Mouse (Mus musculus): ENCODE measurements around the gene Fbxl17. TPM values are rescaled to one million over a fixed set of nuclear protein-coding genes. Genes with fewer than 3 reads are reported as not detected.

Fbxl17 gene
- polyA plus RNA-seq, 1 experiment from 2014 or later, result 22.7 TPM

DNA sequence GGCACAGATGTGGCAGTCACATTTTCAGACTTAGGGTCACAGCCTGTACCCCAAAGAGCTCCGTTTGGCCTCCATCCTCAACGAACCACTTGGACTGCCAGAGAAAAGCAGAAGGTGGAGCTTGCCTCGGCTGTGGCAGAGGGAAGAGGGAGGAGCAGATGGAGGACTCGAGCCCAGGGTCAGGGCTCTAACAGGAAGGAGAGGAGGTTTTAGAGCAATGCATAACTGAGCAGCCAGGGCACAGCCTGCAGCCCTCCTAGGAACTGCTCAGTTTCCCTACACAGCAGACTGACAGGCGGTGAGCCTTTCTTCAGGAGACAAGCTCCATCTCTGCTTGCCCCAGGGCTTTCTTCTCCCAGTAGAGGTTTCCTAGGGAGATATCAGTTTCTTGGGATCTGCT lies 178.5 kb downstream of the Fbxl17 start:
- Histone ChIP-seq H3K9ac (ENCODE audit: low read depth, low read length) (no peak overlapping the region), H3K4me3 (ENCODE audit: low read depth, low read length) (no peak overlapping the region), H3K9me3 (replicated peaks; ENCODE audit: control insufficient read depth, low read length, poor library complexity, severe bottlenecking) (no peaks in the 10 kb centered on the region), H3K4me2 (ENCODE audit: low read length) (no peak overlapping the region), H3K36me3 (ENCODE audit: control insufficient read depth, insufficient read depth, low read length) (no peaks in the 10 kb centered on the region), H3K27ac (ENCODE audit: low read length) (no peak overlapping the region), H3K4me1 (ENCODE audit: control insufficient read depth, insufficient read depth, low read length) (peaks cover 11% of the 10 kb centered on the region), H3K27me3 (ENCODE audit: control insufficient read depth, insufficient read depth, low read depth, low read length) (no peaks in the 10 kb centered on the region)
- 23% methylated on average over 5 of the region's 5 CpGs for WGBS
- peak; percentile 29 for ATAC-seq

DNA sequence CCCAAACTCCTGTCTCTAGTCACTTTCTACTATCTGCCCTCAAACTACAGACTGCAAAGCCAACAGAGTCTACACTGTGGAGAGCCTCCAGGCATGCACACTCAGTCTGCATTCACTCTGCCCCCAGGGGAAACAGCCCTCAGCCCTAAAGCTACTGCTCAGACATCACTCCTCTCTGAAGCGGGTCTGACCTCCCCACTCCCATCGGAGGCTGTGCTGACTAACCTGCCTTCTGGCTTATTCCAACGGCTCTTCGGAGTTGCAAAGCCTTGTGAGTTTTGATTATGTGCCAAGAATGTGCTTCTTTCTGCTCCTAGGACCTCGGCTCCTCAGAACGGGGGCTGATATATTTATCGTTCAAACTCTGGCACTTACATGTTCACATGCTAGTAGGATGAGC lies 182.3 kb downstream of the Fbxl17 start:
- no peak overlapping the region for H3K27ac ChIP-seq (ENCODE audit: low read length)
- 58% methylated on average over 7 of the region's 7 CpGs for WGBS

GRCm38 (mm10) chr17:63315646-63316480 lies 184.0 kb downstream of the Fbxl17 start:
- ATAC-seq, result no peak
- Histone ChIP-seq H3K4me3 (ENCODE audit: low read depth, low read length) (no peak overlapping the region), H3K4me1 (ENCODE audit: control insufficient read depth, insufficient read depth, low read length) (peaks cover 4% of the 10 kb centered on the region; the same call in 1 of the 2 replicates), H3K27me3 (ENCODE audit: control insufficient read depth, insufficient read depth, low read depth, low read length) (no peaks in the 10 kb centered on the region), H3K36me3 (ENCODE audit: control insufficient read depth, insufficient read depth, low read length) (no peaks in the 10 kb centered on the region), H3K27ac (ENCODE audit: low read length) (no peak overlapping the region), H3K9ac (ENCODE audit: low read depth, low read length) (no peak overlapping the region), H3K9me3 (replicated peaks; ENCODE audit: control insufficient read depth, low read length, poor library complexity, severe bottlenecking) (0 out of 2 replicates have a peak, but pooled peaks cover 2% of the 10 kb centered on the region), H3K4me2 (ENCODE audit: low read length) (no peak overlapping the region)
- WGBS, result 75% methylated on average over 12 of the region's 12 CpGs

More for the DNA sequence above, 182.3 kb downstream of the Fbxl17 start:
- Histone ChIP-seq H3K4me1 (ENCODE audit: control insufficient read depth, insufficient read depth, low read length) (peaks cover 11% of the 10 kb centered on the region), H3K27me3 (ENCODE audit: control insufficient read depth, insufficient read depth, low read depth, low read length) (no peaks in the 10 kb centered on the region), H3K9ac (ENCODE audit: low read depth, low read length) (no peak overlapping the region), H3K9me3 (replicated peaks; ENCODE audit: control insufficient read depth, low read length, poor library complexity, severe bottlenecking) (0 out of 2 replicates have a peak, but pooled peaks cover 2% of the 10 kb centered on the region), H3K4me3 (ENCODE audit: low read depth, low read length) (no peak overlapping the region), H3K36me3 (ENCODE audit: control insufficient read depth, insufficient read depth, low read length) (no peaks in the 10 kb centered on the region), H3K4me2 (ENCODE audit: low read length) (no peak overlapping the region)
- ATAC-seq, result no peak

GRCm38 (mm10) chr17:63312804-63313203 lies 187.0 kb downstream of the Fbxl17 start:
- no peak overlapping the region for H3K27ac ChIP-seq (ENCODE audit: low read length)

GRCm38 (mm10) chr17:63312330-63312729 lies 187.5 kb downstream of the Fbxl17 start:
- Histone ChIP-seq H3K27me3 (ENCODE audit: control insufficient read depth, insufficient read depth, low read depth, low read length) (no peaks in the 10 kb centered on the region), H3K36me3 (ENCODE audit: control insufficient read depth, insufficient read depth, low read length) (no peaks in the 10 kb centered on the region)
- WGBS, result 85% methylated on average over 10 of the region's 10 CpGs

More at GRCm38 (mm10) chr17:63312804-63313203, 187.0 kb downstream of the Fbxl17 start:
- Histone ChIP-seq H3K4me1 (ENCODE audit: control insufficient read depth, insufficient read depth, low read length) (peaks cover 8% of the 10 kb centered on the region; the same call in 1 of the 2 replicates), H3K9me3 (replicated peaks; ENCODE audit: control insufficient read depth, low read length, poor library complexity, severe bottlenecking) (0 out of 2 replicates have a peak, but pooled peaks cover 2% of the 10 kb centered on the region), H3K4me2 (ENCODE audit: low read length) (no peak overlapping the region), H3K36me3 (ENCODE audit: control insufficient read depth, insufficient read depth, low read length) (no peaks in the 10 kb centered on the region), H3K4me3 (ENCODE audit: low read depth, low read length) (no peak overlapping the region), H3K27me3 (ENCODE audit: control insufficient read depth, insufficient read depth, low read depth, low read length) (no peaks in the 10 kb centered on the region), H3K9ac (ENCODE audit: low read depth, low read length) (no peak overlapping the region)
- no peak for ATAC-seq
- WGBS, result 96% methylated on average over 3 of the region's 3 CpGs

GRCm38 (mm10) chr17:63311613-63312012 lies 188.2 kb downstream of the Fbxl17 start:
- peaks cover 4% of the 10 kb centered on the region; the same call in 1 of the 2 replicates for H3K4me1 ChIP-seq (ENCODE audit: control insufficient read depth, insufficient read depth, low read length)
- H3K27me3 ChIP-seq (ENCODE audit: control insufficient read depth, insufficient read depth, low read depth, low read length), result no peaks in the 10 kb centered on the region
- no peak overlapping the region for H3K4me2 ChIP-seq (ENCODE audit: low read length)
- WGBS, result 90% methylated on average over 3 of the region's 3 CpGs
- no peak overlapping the region for H3K9ac ChIP-seq (ENCODE audit: low read depth, low read length)
- H3K36me3 ChIP-seq (ENCODE audit: control insufficient read depth, insufficient read depth, low read length), result no peaks in the 10 kb centered on the region
- no peak overlapping the region for H3K27ac ChIP-seq (ENCODE audit: low read length)
- no peak for ATAC-seq
- H3K4me3 ChIP-seq (ENCODE audit: low read depth, low read length), result no peak overlapping the region
- H3K9me3 ChIP-seq (replicated peaks; ENCODE audit: control insufficient read depth, low read length, poor library complexity, severe bottlenecking), result 0 out of 2 replicates have a peak, but pooled peaks cover 2% of the 10 kb centered on the region

More at GRCm38 (mm10) chr17:63312330-63312729, 187.5 kb downstream of the Fbxl17 start:
- H3K4me3 ChIP-seq (ENCODE audit: low read depth, low read length), result no peak overlapping the region
- ATAC-seq, result no peak
- peaks cover 4% of the 10 kb centered on the region; the same call in 1 of the 2 replicates for H3K4me1 ChIP-seq (ENCODE audit: control insufficient read depth, insufficient read depth, low read length)
- H3K9ac ChIP-seq (ENCODE audit: low read depth, low read length), result no peak overlapping the region
- H3K9me3 ChIP-seq (replicated peaks; ENCODE audit: control insufficient read depth, low read length, poor library complexity, severe bottlenecking), result 0 out of 2 replicates have a peak, but pooled peaks cover 2% of the 10 kb centered on the region
- H3K27ac ChIP-seq (ENCODE audit: low read length), result no peak overlapping the region
- no peak overlapping the region for H3K4me2 ChIP-seq (ENCODE audit: low read length)

- 57% methylated on average over 3 of the region's 3 CpGs for WGBS
- Histone ChIP-seq H3K4me3 (ENCODE audit: low read depth, low read length) (no peak overlapping the region), H3K9ac (ENCODE audit: low read depth, low read length) (no peak overlapping the region), H3K36me3 (ENCODE audit: control insufficient read depth, insufficient read depth, low read length) (no peaks in the 10 kb centered on the region), H3K27me3 (ENCODE audit: control insufficient read depth, insufficient read depth, low read depth, low read length) (no peaks in the 10 kb centered on the region), H3K9me3 (replicated peaks; ENCODE audit: control insufficient read depth, low read length, poor library complexity, severe bottlenecking) (0 out of 2 replicates have a peak, but pooled peaks cover 2% of the 10 kb centered on the region), H3K4me1 (ENCODE audit: control insufficient read depth, insufficient read depth, low read length) (peaks cover 4% of the 10 kb centered on the region; the same call in 1 of the 2 replicates), H3K27ac (ENCODE audit: low read length) (no peak overlapping the region), H3K4me2 (ENCODE audit: low read length) (no peak overlapping the region)
- ATAC-seq, result no peak
Observed at GRCm38 (mm10) chr17:63310021-63310420, 189.8 kb downstream of the Fbxl17 start.

GRCm38 (mm10) chr17:63303862-63304261 lies 196.0 kb downstream of the Fbxl17 start:
- Histone ChIP-seq H3K4me3 (ENCODE audit: low read depth, low read length) (no peak overlapping the region), H3K27me3 (ENCODE audit: control insufficient read depth, insufficient read depth, low read depth, low read length) (no peaks in the 10 kb centered on the region), H3K27ac (ENCODE audit: low read length) (no peak overlapping the region), H3K4me1 (ENCODE audit: control insufficient read depth, insufficient read depth, low read length) (0 out of 2 replicates have a peak, but pooled peaks cover 2% of the 10 kb centered on the region), H3K4me2 (ENCODE audit: low read length) (no peak overlapping the region), H3K9ac (ENCODE audit: low read depth, low read length) (no peak overlapping the region), H3K9me3 (replicated peaks; ENCODE audit: control insufficient read depth, low read length, poor library complexity, severe bottlenecking) (no peaks in the 10 kb centered on the region), H3K36me3 (ENCODE audit: control insufficient read depth, insufficient read depth, low read length) (no peaks in the 10 kb centered on the region)
- no peak for ATAC-seq
- WGBS, result 46% methylated on average over 4 of the region's 4 CpGs

All from midbrain, embryonic 16.5 days (tissue).